Mouse (Mus musculus) CH12.LX (cell line): Measurements from ENCODE around the gene 4930444G20Rik. TPM values are rescaled to one million over a fixed set of nuclear protein-coding genes. Genes with fewer than 3 reads are reported as not detected.
"Not testable (repeated sequence)": the region's sequence is repeated elsewhere in the genome, so short reads cannot be mapped to it uniquely, and the experiment has no call there.

Experiments used
- DNase-seq: peaks from one replicate; pipeline ENCODE4 v3.0.0-alpha.2; 2013; ENCODE audit errors: extremely low read depth
- H3K27ac ChIP-seq: 2 replicates; pipeline ENCODE4 v1.5.1; 2012; ENCODE audit warnings: low read depth, mild to moderate bottlenecking, control low read depth, moderate library complexity; ENCODE audit not compliant: insufficient read depth
- H3K27me3 ChIP-seq: replicated peaks from 2 replicates; pipeline ENCODE3; 2012; ENCODE audit warnings: inconsistent platforms
- H3K36me3 ChIP-seq, 2 experiments: replicated peaks in 1 of 2; 2 replicates each; pipeline versions ENCODE3 to v1.6.1; 2012; ENCODE audit warnings: inconsistent platforms in 1 of 2, low read length in 1 of 2, mild to moderate bottlenecking in 1 of 2, mixed read lengths in 1 of 2, moderate library complexity in 1 of 2; ENCODE audit not compliant: control insufficient read depth in 1 of 2, insufficient read depth in 1 of 2
- H3K4me1 ChIP-seq, 2 experiments: 2 replicates each; pipeline ENCODE4 v1.6.1; 2012; ENCODE audit warnings: inconsistent platforms in 1 of 2, moderate library complexity in 1 of 2; ENCODE audit not compliant: insufficient read depth in 2 of 2, control insufficient read depth in 1 of 2
- H3K4me2 ChIP-seq: 2 replicates; pipeline ENCODE4 v1.6.1; 2012; ENCODE audit warnings: low read depth, mild to moderate bottlenecking, control low read depth; ENCODE audit not compliant: poor library complexity, insufficient read depth, severe bottlenecking
- H3K4me3 ChIP-seq, 3 experiments: fragments of 150-350 bp in 1 of 3; sonication (generic) in 1 of 3; replicated peaks in 1 of 3; 2 replicates each; pipeline versions ENCODE3 to v1.5.1; 2011 to 2012; ENCODE audit warnings: low read depth in 2 of 3, low read length in 2 of 3, mild to moderate bottlenecking in 2 of 3, moderate library complexity in 2 of 3, control low read depth in 1 of 3, improper control_type of control experiment in 1 of 3, inconsistent platforms in 1 of 3, mixed read lengths in 1 of 3; ENCODE audit not compliant: poor library complexity in 1 of 3
- H3K79me2 ChIP-seq: replicated peaks from 2 replicates; pipeline ENCODE4 v1.6.1; 2012; ENCODE audit warnings: mild to moderate bottlenecking, moderate library complexity; ENCODE audit not compliant: control insufficient read depth, poor library complexity, insufficient read depth, severe bottlenecking; ENCODE audit errors: extremely low read depth
- H3K9ac ChIP-seq: 2 replicates; pipeline ENCODE4 v1.6.1; 2012; ENCODE audit warnings: low read depth, mild to moderate bottlenecking, control low read depth, moderate library complexity; ENCODE audit not compliant: insufficient read depth
- H3K9me3 ChIP-seq: replicated peaks from 2 replicates; pipeline ENCODE3; 2012; ENCODE audit warnings: low read length, inconsistent platforms, mixed read lengths
- BHLHE40 ChIP-seq: IDR thresholded peaks from 2 replicates; pipeline ENCODE4 v1.6.1; 2011; ENCODE audit warnings: mild to moderate bottlenecking, low read depth, low read length, improper control_type of control experiment
- CTCF ChIP-seq, 2 experiments: IDR thresholded peaks in 1 of 2; conservative IDR thresholded peaks in 1 of 2; 2 replicates each; pipeline ENCODE4 v1.5.1; 2011 to 2012; ENCODE audit warnings: low read depth in 2 of 2, low read length in 2 of 2, improper control_type of control experiment in 1 of 2, inconsistent platforms in 1 of 2, mild to moderate bottlenecking in 1 of 2, moderate library complexity in 1 of 2
- HCFC1 ChIP-seq: IDR thresholded peaks from 2 replicates; pipeline ENCODE4 v1.6.1; 2012; ENCODE audit warnings: low read depth, mild to moderate bottlenecking, inconsistent platforms, low read length, improper control_type of control experiment
- JUND ChIP-seq: conservative IDR thresholded peaks from 2 replicates; pipeline ENCODE4 v1.6.1; 2011; ENCODE audit warnings: low read depth, low read length, improper control_type of control experiment
- KAT2A ChIP-seq: IDR thresholded peaks from 2 replicates; pipeline ENCODE4 v1.6.1; 2012; ENCODE audit warnings: low read length, improper control_type of control experiment, inconsistent platforms; ENCODE audit not compliant: insufficient replicate concordance
- MAFK ChIP-seq: IDR thresholded peaks from 2 replicates; pipeline ENCODE4 v1.6.1; 2011; ENCODE audit warnings: low read length, improper control_type of control experiment; ENCODE audit not compliant: insufficient replicate concordance
- MEF2A ChIP-seq: IDR thresholded peaks from 2 replicates; pipeline ENCODE4 v1.6.1; 2014; ENCODE audit warnings: low read depth, mild to moderate bottlenecking, inconsistent platforms, low read length, improper control_type of control experiment, borderline replicate concordance
- POLR2A ChIP-seq: IDR thresholded peaks from 2 replicates; pipeline ENCODE4 v1.6.1; 2011; ENCODE audit warnings: low read depth, mild to moderate bottlenecking, improper control_type of control experiment, low read length
- RAD21 ChIP-seq: IDR thresholded peaks from 2 replicates; pipeline ENCODE4 v1.6.1; 2011; ENCODE audit warnings: low read depth, mild to moderate bottlenecking, low read length, improper control_type of control experiment, moderate library complexity
- RCOR1 ChIP-seq: conservative IDR thresholded peaks from 2 replicates; pipeline ENCODE4 v1.6.1; 2012; ENCODE audit warnings: low read depth, mild to moderate bottlenecking, inconsistent platforms, low read length, improper control_type of control experiment
- SIN3A ChIP-seq: IDR thresholded peaks from 2 replicates; pipeline ENCODE4 v1.6.1; 2012; ENCODE audit warnings: low read length, improper control_type of control experiment, inconsistent platforms
- SMC3 ChIP-seq: IDR thresholded peaks from 2 replicates; pipeline ENCODE4 v1.6.1; 2011; ENCODE audit warnings: low read depth, low read length, improper control_type of control experiment
- ZKSCAN1 ChIP-seq: IDR thresholded peaks from 2 replicates; pipeline ENCODE4 v1.6.1; 2012; ENCODE audit warnings: low read depth, inconsistent platforms, low read length, improper control_type of control experiment, borderline replicate concordance
- dilution Hi-C: fragments of 300-500 bp; cut with MboI; formaldehyde crosslinking; loops from 2 replicates; pipeline ENCODE4 v1.14.3; 2020; ENCODE audit warnings: low sequenced_read_pairs; ENCODE audit not compliant: extremely low pct_unique_long_range_greater_than_20kb, extremely low pct_ligation_motif_present
- in situ Hi-C: fragments of 300-500 bp; cut with MboI; formaldehyde crosslinking; loops from 3 replicates; pipeline ENCODE4 v1.14.3; 2019; ENCODE audit warnings: low sequenced_read_pairs, low pct_ligation_motif_present, low pct_unique_long_range_greater_than_20kb, mixed read lengths
- polyA plus RNA-seq: library from polyadenylated mRNA; unstranded; fragments of >175 nt; gene quantifications from 2 replicates; pipeline ENCODE4 v1.2.1, GENCODE M21; 2012; ENCODE audit warnings: low read depth; ENCODE audit not compliant: insufficient read length
- total RNA-seq, 2 experiments: library from RNA; depleted of rRNA; stranded (reverse); fragments of 300-350 nt in 1 of 2; fragments of >200 nt in 1 of 2; gene quantifications; 2 replicates each; pipeline ENCODE4 v1.2.3; 2012 to 2014

Gene 4930444G20Rik
- total and polyA plus RNA-seq, 3 experiments = not detected

- TF ChIP-seq SMC3 (no peak), BHLHE40 (peak; percentile 43; the same call in 1 of the 2 replicates)
- Histone ChIP-seq H3K4me3 (peak overlapping the region in 1 of 3 experiments; percentile 32), H3K27me3 (no peaks in the 10 kb centered on the region), H3K4me1 (no peaks in the 10 kb centered on the region), H3K36me3 (no peaks in the 10 kb centered on the region), H3K4me2 (peak overlapping the region; percentile 23; the same call in 1 of the 2 replicates), H3K27ac (no peak overlapping the region), H3K79me2 (no peaks in the 10 kb centered on the region), H3K9me3 (no peaks in the 10 kb centered on the region), H3K9ac (no peak overlapping the region)
- DNase-seq = peak; percentile 73
- dilution Hi-C loops = no loop called here
- in situ Hi-C loops = no loop called here
Measured at GRCm38 (mm10) chr10:22058218-22059025, 9.5 kb downstream of the 4930444G20Rik start.

DNA sequence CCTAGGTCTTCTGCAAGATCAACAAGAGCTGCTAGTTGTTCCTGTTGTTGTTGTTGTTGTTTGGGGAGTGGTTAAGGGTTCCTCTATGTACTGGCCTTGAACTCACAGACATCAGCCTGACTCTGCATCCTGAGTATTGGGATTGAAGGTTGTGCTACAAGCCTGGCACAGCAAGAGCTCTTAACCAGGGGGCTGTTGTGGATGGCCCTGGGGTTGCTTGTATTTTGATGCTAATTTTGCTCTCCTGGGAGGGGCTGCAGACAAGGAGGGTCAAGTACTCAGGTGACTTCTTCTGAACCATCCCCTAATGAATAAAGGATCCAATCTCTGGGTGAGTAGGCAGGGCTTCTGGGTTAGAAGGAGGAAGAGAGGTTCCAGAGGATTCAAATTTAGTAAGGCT lies 12.6 kb downstream of the 4930444G20Rik start:
- Histone ChIP-seq H3K4me3 (no peak overlapping the region), H3K27me3 (no peaks in the 10 kb centered on the region), H3K4me1 (no peaks in the 10 kb centered on the region), H3K79me2 (no peaks in the 10 kb centered on the region), H3K9ac (no peak overlapping the region), H3K27ac (no peak overlapping the region), H3K36me3 (no peaks in the 10 kb centered on the region), H3K9me3 (no peaks in the 10 kb centered on the region), H3K4me2 (no peak overlapping the region)
- no peak for DNase-seq
- in situ Hi-C loops = no loop called here
- dilution Hi-C loops = no loop called here
- TF ChIP-seq JUND = no peak
- TF ChIP-seq SIN3A = no peak
- TF ChIP-seq MAFK = no peak
- no peak for TF ChIP-seq ZKSCAN1
- no peak for TF ChIP-seq HCFC1
- TF ChIP-seq BHLHE40 = no peak
- no peak for TF ChIP-seq RCOR1
- TF ChIP-seq RAD21 = no peak
- no peak for TF ChIP-seq MEF2A
- TF ChIP-seq POLR2A = no peak
- no peak for TF ChIP-seq KAT2A

DNA sequence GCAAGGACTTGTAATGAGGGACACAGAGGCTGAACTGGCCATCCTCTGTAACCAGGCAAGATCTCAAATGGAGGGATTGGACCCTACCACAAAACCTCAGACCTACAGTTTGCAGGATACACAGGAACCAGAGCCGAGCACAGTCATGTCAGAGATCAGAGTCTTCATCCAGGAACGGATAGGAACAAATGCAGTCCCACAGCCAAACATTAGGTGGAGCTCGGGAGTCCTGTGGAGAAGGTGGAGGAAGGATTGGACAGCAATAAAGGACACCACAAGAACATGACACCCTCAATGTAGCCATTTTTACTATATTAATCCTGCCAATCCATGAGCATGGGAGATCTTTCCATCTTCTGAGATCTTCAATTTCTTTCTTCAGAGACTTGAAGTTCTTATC lies 31.6 kb downstream of the 4930444G20Rik start:
- H3K27ac ChIP-seq, H3K9me3 ChIP-seq, H3K4me2 ChIP-seq, dilution Hi-C loops, H3K4me1 ChIP-seq, H3K79me2 ChIP-seq, H3K27me3 ChIP-seq, H3K4me3 ChIP-seq, H3K36me3 ChIP-seq, H3K9ac ChIP-seq: not testable (repeated sequence)
- in situ Hi-C loops = loop anchor here (10.0 to 25.0 kb wide), 2 partner anchors 101 to 449 kb away; partner anchors contain the start of gene E030030I06Rik
- DNase-seq = peak; percentile 45
- TF ChIP-seq CTCF (conservative IDR thresholded peaks at IDR 0.05 in 1 of 2, IDR thresholded peaks at IDR 0.05 in 1 of 2; ENCODE audit: low read depth in 2 of 2, low read length in 2 of 2) = peak; percentile 27 to 63; a peak in 3 of 4 replicates
- peak; percentile 42 for TF ChIP-seq RAD21
- TF ChIP-seq SMC3 = peak; percentile 67
